ENCODE assay signal across 9 mouse cellular contexts in the genomic region with DNA sequence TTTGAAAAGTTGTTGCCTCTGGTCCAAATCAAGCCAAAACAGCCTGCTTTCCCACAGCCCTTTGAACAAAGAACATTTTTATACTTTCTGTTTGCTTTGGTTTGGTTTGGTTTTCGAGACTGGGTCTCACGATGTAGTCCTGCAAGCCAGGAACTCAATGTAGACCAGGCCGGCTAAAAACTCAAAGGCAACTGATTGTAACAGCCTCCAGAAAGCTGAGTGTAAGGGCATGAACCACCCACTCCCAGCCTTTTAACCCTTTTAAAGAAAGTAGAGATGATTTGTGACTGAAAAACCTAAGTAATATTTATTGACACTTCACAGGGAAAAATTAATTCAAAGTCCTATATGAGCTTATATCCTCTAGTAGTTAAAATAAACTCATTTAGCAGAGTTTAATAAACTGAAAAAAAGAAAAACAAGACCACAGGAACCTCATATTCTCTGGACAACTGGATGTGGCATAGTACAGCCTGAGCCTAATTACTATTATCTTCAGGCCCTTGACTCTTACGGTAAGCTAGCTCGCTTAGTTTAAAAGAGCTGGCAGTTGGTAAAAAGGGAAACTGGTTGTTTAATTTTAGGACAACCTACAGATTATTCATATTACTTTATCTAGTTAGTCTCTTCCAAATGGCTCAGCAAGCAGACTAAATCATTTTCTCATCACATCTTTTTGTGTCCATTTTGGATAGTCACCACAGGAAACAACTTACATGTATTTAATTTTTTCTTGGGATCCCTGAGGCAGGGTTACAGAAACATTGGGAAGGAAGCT. TPM values are rescaled to one million over a fixed set of nuclear protein-coding genes. Genes with fewer than 3 reads are reported as not detected.
DNase-seq lines count a peak whose midpoint lies in the region; ATAC-seq lines count a peak whose summit lies in the region.
"Had no signal": no experiment of that assay in that cellular context is flagged by ENCODE, and none has a peak within 500 bp of the region (broad histone marks: within the 10 kb centered on the region; RNA-seq: fewer than 3 reads in every experiment).

No protein-coding gene starts in this region.

- H3K36me3 ChIP-seq in kidney, embryonic 14.5 days (ENCODE audit: control insufficient read depth, insufficient read depth, low read length) = no peaks in the 10 kb centered on the region

- no peak for ATAC-seq in kidney, embryonic 14.5 days (ENCODE audit: low FRiP score, low TSS enrichment)

- H3K9me3 ChIP-seq in kidney, embryonic 14.5 days (ENCODE audit: control insufficient read depth, low read length) = no peaks in the 10 kb centered on the region

- no peak overlapping the region for H3K9ac ChIP-seq in kidney, embryonic 14.5 days (ENCODE audit: low read depth, low read length)

- peak overlapping the region; percentile 54; the same call in 1 of the 2 replicates for H3K4me2 ChIP-seq in kidney, embryonic 14.5 days (replicated peaks; ENCODE audit: low read depth, low read length)

- H3K27ac ChIP-seq in kidney, embryonic 14.5 days (ENCODE audit: low read depth, low read length) = no peak overlapping the region

- DNase-seq in kidney, adult 11 months = no peak
- peak; percentile 17 for DNase-seq in thymus, postnatal 4 days
- DNase-seq in thymus, postnatal 0 days (ENCODE audit: low spot score) = no peak
- DNase-seq in induced T-regulatory cell, adult 2 months (ENCODE audit: low read depth) = peak; percentile 62
- no peak for DNase-seq in frontal cortex, postnatal 36 days (ENCODE audit: low spot score in 2 of 2)
- DNase-seq in layer of hippocampus, postnatal 10 days (ENCODE audit: low spot score in 2 of 2) = no peak
- no peak for DNase-seq in gastrocnemius, postnatal 4 days (ENCODE audit: low spot score in 2 of 2)
- DNase-seq: layer of hippocampus, adult 9-11 months had no signal

- no peaks in the 10 kb centered on the region for H3K27me3 ChIP-seq in kidney, embryonic 14.5 days (ENCODE audit: control insufficient read depth, insufficient read depth, low read length)

- WGBS in kidney, embryonic 14.5 days = 70% methylated on average over 5 of the region's 5 CpGs

- no peak overlapping the region for H3K4me3 ChIP-seq in kidney, embryonic 14.5 days (ENCODE audit: low read length)

- H3K4me1 ChIP-seq in kidney, embryonic 14.5 days (ENCODE audit: control insufficient read depth, insufficient read depth, low read length) = 0 out of 2 replicates have a peak, but pooled peaks cover 6% of the 10 kb centered on the region

RNA-seq across cellular contexts. Expression of gene Bard1, which starts 2.2 kb away (rescaled TPM):
- polyA plus RNA-seq in kidney, embryonic 14.5 days (2014; fragmentation: Nextera tagmentation; extraction: Ambion mirVana) = 3.7 and 3.9 TPM in 2 replicates
- polyA plus RNA-seq in thymus, postnatal 0 days (2015; fragmentation: Nextera tagmentation; extraction: Ambion mirVana) = 3.5 and 5.0 TPM in 2 replicates
- total RNA-seq in layer of hippocampus, postnatal 10 days (2021) = 1 to 10 TPM; 1.0 to 1.2 TPM
- total RNA-seq in gastrocnemius, postnatal 4 days (2021) = 1 to 10 TPM; 4.2 to 4.6 TPM

Comparison
In these comparisons a context has a peak if more than half of its experiments do, and no peak if none do; other contexts are left out.
1. DNase-seq: peak in thymus, postnatal 4 days (single experiment) and induced T-regulatory cell, adult 2 months (single experiment); none in kidney, adult 11 months (single experiment), thymus, postnatal 0 days (single experiment), frontal cortex, postnatal 36 days (0 of 2), layer of hippocampus, postnatal 10 days (0 of 2) and gastrocnemius, postnatal 4 days (0 of 2).